Mouse (Mus musculus): ENCODE results near the gene Myo18a.

GRCm38 (mm10) chr11:77725183-77725582, 37.9 kb upstream of the Myo18a start, which contains the start of gene Cryba1:
- no peak for TF ChIP-seq CTCF (IDR thresholded peaks at IDR 0.05; ENCODE audit: low read depth)
- no peak for TF ChIP-seq EP300 (optimal IDR thresholded peaks at IDR 0.05)
